Mouse (Mus musculus): ENCODE measurements at regions not wholly inside any gene's neighbourhood (a gene's known extent, or its start where the extent isn't known, plus 50 kb on each side); places are given as distances from the start of the nearest gene placed in this dataset.

DNA sequence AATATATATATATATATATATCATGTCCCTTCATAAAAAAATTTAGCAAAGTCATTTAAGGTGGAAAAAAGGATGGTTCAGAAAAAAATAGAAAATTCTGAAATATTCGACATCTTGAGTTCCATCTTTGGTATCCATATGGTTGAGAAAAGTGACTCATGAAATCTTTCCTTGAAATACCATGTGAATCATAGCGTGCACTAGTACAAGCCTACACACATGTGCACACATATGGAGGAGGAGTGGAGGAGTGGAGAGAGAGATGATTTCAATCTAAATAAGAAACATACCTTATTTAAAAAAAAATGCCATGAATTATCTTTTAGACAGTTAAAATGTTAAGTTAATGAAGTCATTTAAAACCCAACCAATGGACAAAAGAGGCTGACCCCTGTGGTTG is 936.3 kb upstream of the Flrt2 start:
- ATAC-seq, result no peak

- no peak for ATAC-seq
Observed at GRCm38 (mm10) chr12:94795913-94796615, 896.0 kb upstream of the Flrt2 start.

- no peak for ATAC-seq
Observed at GRCm38 (mm10) chr12:94804692-94805091, 887.3 kb upstream of the Flrt2 start.

GRCm38 (mm10) chr12:94831400-94831799 is 860.6 kb upstream of the Flrt2 start:
- no peak for ATAC-seq

DNA sequence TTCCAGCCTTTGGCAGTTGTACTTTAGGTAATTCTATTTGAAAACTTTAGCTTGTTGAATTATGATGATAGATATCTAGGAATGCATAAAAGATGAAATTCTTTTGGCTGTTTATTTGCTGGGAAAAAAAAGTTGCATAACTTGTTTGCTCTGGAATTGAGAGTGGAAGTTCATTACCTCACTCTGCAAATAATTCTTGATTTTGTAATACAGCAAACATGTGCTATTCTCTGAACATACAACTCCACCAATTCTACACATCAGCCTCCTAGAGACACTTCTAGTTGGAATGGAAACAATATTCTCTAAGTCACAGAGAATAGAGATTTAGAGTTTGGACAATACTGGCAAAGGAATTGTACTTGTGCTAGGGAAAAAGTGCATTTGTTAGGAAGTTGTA is 829.3 kb upstream of the Flrt2 start:
- ATAC-seq, result no peak

DNA sequence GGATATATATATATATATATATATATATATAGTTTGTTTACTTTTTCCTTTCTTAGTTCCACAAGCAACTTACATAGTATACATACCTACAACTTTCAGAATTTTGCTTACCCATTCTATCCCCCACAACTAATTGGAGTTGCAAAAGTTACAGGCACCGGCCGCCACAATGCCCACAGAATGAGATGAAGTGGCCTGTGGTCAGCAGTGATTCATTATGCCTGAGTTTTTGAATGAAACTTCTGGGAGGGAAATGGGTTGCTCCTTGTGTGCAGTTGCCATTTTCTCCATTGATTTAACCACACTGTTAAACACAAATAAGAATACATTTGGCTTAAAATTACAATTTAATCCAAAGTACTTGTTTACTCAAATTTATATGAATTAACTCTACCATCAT is 781.2 kb upstream of the Flrt2 start:
- ATAC-seq, result no peak

DNA sequence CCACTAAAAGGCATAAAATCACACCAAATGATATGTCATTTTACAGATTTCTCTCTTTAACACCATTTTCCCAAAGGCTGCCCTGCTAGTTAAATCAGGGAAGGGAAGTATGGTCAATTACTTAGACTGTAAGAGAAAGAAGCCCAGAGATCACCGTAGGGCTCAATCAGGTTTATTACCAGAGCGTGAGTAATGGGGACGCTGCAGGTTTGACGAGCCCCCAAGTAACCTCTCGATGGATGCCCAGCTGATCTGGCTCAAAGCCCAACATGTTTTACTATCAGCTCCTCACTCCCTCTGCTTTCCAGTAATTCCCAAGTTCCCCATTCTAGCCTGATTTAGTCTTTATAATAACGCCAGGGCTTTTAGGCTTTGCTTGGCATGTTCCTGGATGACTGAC is 749.0 kb upstream of the Flrt2 start:
- no peak for ATAC-seq
